Mouse (Mus musculus) stomach, embryonic 16.5 days (tissue): ENCODE results near the gene Sema3c. TPM values are rescaled to one million over a fixed set of nuclear protein-coding genes. Genes with fewer than 3 reads are reported as not detected.

ENCODE experiments used
- polyA plus RNA-seq: library from polyadenylated mRNA; unstranded; fragments of >200 nt; fragmentation: Nextera tagmentation; extraction: Ambion mirVana; gene quantifications from 2 replicates; pipeline ENCODE4 v1.2.1, GENCODE M21; 2015

Sema3c gene
- polyA plus RNA-seq, 1 experiment from 2014 or later: 70.3 TPM

Other genes with a start within 250 kb of the Sema3c start
- gene Speer4f2, start 201.1 kb upstream of the Sema3c start, polyA plus RNA-seq: not detected in 2 replicates
- gene Speer4f1, start 98.2 kb upstream of the Sema3c start, polyA plus RNA-seq: not detected in 2 replicates